ENCODE assay signal across 19 mouse cellular contexts in genomic region chr8:106288732-106289131, GRCm38 (mm10). TPM values are rescaled to one million over a fixed set of nuclear protein-coding genes. Genes with fewer than 3 reads are reported as not detected.
DNase-seq lines count a peak whose midpoint lies in the region; ATAC-seq lines count a peak whose summit lies in the region.
"Had no signal": no experiment of that assay in that cellular context is flagged by ENCODE, and none has a peak within 500 bp of the region (broad histone marks: within the 10 kb centered on the region; RNA-seq: fewer than 3 reads in every experiment).

No protein-coding gene starts in this region.

- WGBS in liver, embryonic 13.5 days (ENCODE audit: insufficient replicate concordance): 37% methylated on average over 2 of the region's 3 CpGs
- WGBS in liver, embryonic 11.5 days: 38% methylated on average over 3 of the region's 3 CpGs
- 34% methylated on average over 3 of the region's 3 CpGs for WGBS in intestine, embryonic 16.5 days
- WGBS in stomach, embryonic 15.5 days: 35% methylated on average over 2 of the region's 3 CpGs

- H3K4me1 ChIP-seq in liver, embryonic 13.5 days (replicated peaks): no peaks in the 10 kb centered on the region; the same call in 1 of the 2 replicates
- H3K4me1 ChIP-seq in liver, embryonic 11.5 days (replicated peaks; ENCODE audit: control insufficient read depth, insufficient read depth, low read length): no peaks in the 10 kb centered on the region
- peaks cover 6% of the 10 kb centered on the region; the same call in 1 of the 2 replicates for H3K4me1 ChIP-seq in intestine, embryonic 16.5 days (ENCODE audit: control insufficient read depth, insufficient read depth, low read length)
- no peaks in the 10 kb centered on the region for H3K4me1 ChIP-seq in stomach, embryonic 15.5 days

- no peak overlapping the region for H3K9ac ChIP-seq in liver, embryonic 13.5 days
- no peak overlapping the region for H3K9ac ChIP-seq in liver, embryonic 11.5 days (ENCODE audit: low read depth, low read length)
- no peak overlapping the region for H3K9ac ChIP-seq in intestine, embryonic 16.5 days (ENCODE audit: low read depth, low read length)
- H3K9ac ChIP-seq in stomach, embryonic 15.5 days: no peak overlapping the region
- H3K9ac ChIP-seq: embryonic facial prominence, embryonic 15.5 days; forebrain, postnatal 0 days; heart, embryonic 12.5 days; hindbrain, embryonic 15.5 days had no signal

- no peak for DNase-seq in liver, embryonic 13.5 days
- DNase-seq in liver, embryonic 11.5 days (ENCODE audit: low spot score): no peak
- no peak for DNase-seq in adrenal gland, postnatal 10 days
- no peak for DNase-seq in yolk sac, embryonic 10.5 days (ENCODE audit: low spot score)
- DNase-seq: adrenal gland, adult 8-10 months; cerebellum, adult 11 months; cerebellum, adult 8-10 months; cerebellum, postnatal 14 days; embryo, embryonic 11 days; forebrain, postnatal 0 days; gastrocnemius, postnatal 14 days; heart, adult 2 months; heart, postnatal 36 days had no signal

- no peaks in the 10 kb centered on the region for H3K9me3 ChIP-seq in liver, embryonic 13.5 days (replicated peaks)
- no peaks in the 10 kb centered on the region for H3K9me3 ChIP-seq in liver, embryonic 11.5 days (ENCODE audit: control insufficient read depth, low read length)
- H3K9me3 ChIP-seq in intestine, embryonic 16.5 days (ENCODE audit: control insufficient read depth, low read length): no peaks in the 10 kb centered on the region
- no peaks in the 10 kb centered on the region for H3K9me3 ChIP-seq in stomach, embryonic 15.5 days
- H3K9me3 ChIP-seq: embryonic facial prominence, embryonic 15.5 days; heart, embryonic 12.5 days; hindbrain, embryonic 15.5 days had no signal

- no peak overlapping the region for H3K27ac ChIP-seq in liver, embryonic 13.5 days
- no peak overlapping the region for H3K27ac ChIP-seq in liver, embryonic 11.5 days (ENCODE audit: low read depth, low read length)
- no peak overlapping the region for H3K27ac ChIP-seq in intestine, embryonic 16.5 days (ENCODE audit: low read length)
- H3K27ac ChIP-seq in stomach, embryonic 15.5 days: no peak overlapping the region
- H3K27ac ChIP-seq: embryonic facial prominence, embryonic 15.5 days; heart, adult 2 months; hindbrain, embryonic 15.5 days had no signal

- no peaks in the 10 kb centered on the region for H3K27me3 ChIP-seq in liver, embryonic 13.5 days
- no peaks in the 10 kb centered on the region for H3K27me3 ChIP-seq in liver, embryonic 11.5 days (replicated peaks; ENCODE audit: control insufficient read depth, insufficient read depth, low read length)
- no peaks in the 10 kb centered on the region for H3K27me3 ChIP-seq in intestine, embryonic 16.5 days (replicated peaks; ENCODE audit: control insufficient read depth, insufficient read depth, low read length)
- H3K27me3 ChIP-seq in stomach, embryonic 15.5 days (replicated peaks): no peaks in the 10 kb centered on the region
- H3K27me3 ChIP-seq: embryonic facial prominence, embryonic 15.5 days; heart, embryonic 12.5 days; hindbrain, embryonic 15.5 days had no signal

- ATAC-seq in liver, embryonic 13.5 days (ENCODE audit: low read depth): peak; percentile 36; the same call in 1 of the 2 replicates
- ATAC-seq in liver, embryonic 11.5 days (replicated peaks; ENCODE audit: low FRiP score): no peak; the same call in 1 of the 2 replicates
- peak; percentile 55 for ATAC-seq in intestine, embryonic 16.5 days
- 0 out of 2 replicates have a peak, but pooled peaks have one; percentile 20 for ATAC-seq in stomach, embryonic 15.5 days (ENCODE audit: insufficient read depth, low FRiP score, low read depth)
- ATAC-seq: forebrain, postnatal 0 days had no signal

- H3K4me2 ChIP-seq in liver, embryonic 13.5 days: no peak overlapping the region
- H3K4me2 ChIP-seq in liver, embryonic 11.5 days: no peak overlapping the region
- H3K4me2 ChIP-seq in intestine, embryonic 16.5 days (ENCODE audit: low read depth, low read length): no peak overlapping the region
- H3K4me2 ChIP-seq in stomach, embryonic 15.5 days: no peak overlapping the region
- H3K4me2 ChIP-seq: embryonic facial prominence, embryonic 15.5 days; heart, embryonic 12.5 days; hindbrain, embryonic 15.5 days had no signal

- H3K36me3 ChIP-seq in liver, embryonic 13.5 days: no peaks in the 10 kb centered on the region
- no peaks in the 10 kb centered on the region for H3K36me3 ChIP-seq in liver, embryonic 11.5 days (ENCODE audit: control insufficient read depth, insufficient read depth, low read length)
- no peaks in the 10 kb centered on the region for H3K36me3 ChIP-seq in intestine, embryonic 16.5 days (ENCODE audit: control insufficient read depth, insufficient read depth, low read length)
- H3K36me3 ChIP-seq in stomach, embryonic 15.5 days: no peaks in the 10 kb centered on the region
- H3K36me3 ChIP-seq: embryonic facial prominence, embryonic 15.5 days; heart, embryonic 12.5 days had no signal

- no peak overlapping the region for H3K4me3 ChIP-seq in liver, embryonic 13.5 days (replicated peaks)
- H3K4me3 ChIP-seq in liver, embryonic 11.5 days (ENCODE audit: low read depth, low read length): no peak overlapping the region
- no peak overlapping the region for H3K4me3 ChIP-seq in intestine, embryonic 16.5 days (ENCODE audit: low read length)
- no peak overlapping the region for H3K4me3 ChIP-seq in stomach, embryonic 15.5 days (replicated peaks)
- H3K4me3 ChIP-seq: embryonic facial prominence, embryonic 15.5 days; erythroblast, embryonic 14.5 days; heart, adult 2 months; heart, embryonic 12.5 days; hindbrain, embryonic 15.5 days had no signal

RNA-seq across cellular contexts. Expression of gene Smpd3, which starts 49.1 kb away (rescaled TPM):
- polyA plus RNA-seq in liver, embryonic 13.5 days (2015; fragmentation: Nextera tagmentation; extraction: Ambion mirVana): 0.35 and 0.67 TPM in 2 replicates
- polyA plus RNA-seq in liver, embryonic 11.5 days (2014; fragmentation: Nextera tagmentation; extraction: Ambion mirVana): 1.3 and 2.2 TPM in 2 replicates
- 21.7 and 23.3 TPM in 2 replicates for polyA plus RNA-seq in intestine, embryonic 16.5 days (2015; fragmentation: Nextera tagmentation; extraction: Ambion mirVana)
- 16.4 and 17.3 TPM in 2 replicates for polyA plus RNA-seq in stomach, embryonic 15.5 days (2015; fragmentation: Nextera tagmentation; extraction: Ambion mirVana)
- 10 to 100 TPM in 1 of 2 experiments, 1 to 10 TPM in 1; 9.9 to 12.6 TPM for total RNA-seq in adrenal gland, postnatal 10 days (2021)
- polyA plus RNA-seq: erythroblast, embryonic 14.5 days had no signal
